ENCODE assay signal across 9 mouse cellular contexts in the genomic region with DNA sequence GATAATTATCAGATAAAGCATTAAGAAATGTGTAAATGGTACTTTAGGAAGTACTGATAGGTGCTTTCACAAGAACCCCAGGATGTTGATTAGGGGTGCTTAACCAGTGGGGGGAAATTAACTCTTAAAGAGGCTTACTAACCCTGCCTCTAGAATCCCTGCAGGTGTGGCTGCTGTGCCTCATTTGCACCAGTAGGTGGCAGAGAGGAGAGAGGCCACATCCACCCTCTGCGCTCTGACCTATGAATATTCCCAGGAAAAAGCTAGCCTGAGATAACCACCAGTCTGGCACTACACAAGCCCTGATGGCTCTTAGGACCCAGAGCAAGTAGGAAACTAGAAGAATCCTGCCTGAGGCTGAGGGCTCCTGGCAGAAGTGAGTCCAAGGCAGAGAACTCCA. TPM values are rescaled to one million over a fixed set of nuclear protein-coding genes. Genes with fewer than 3 reads are reported as not detected.
A peak's percentile ranks its signal among the peaks of the same experiment; 100 is the strongest.
DNase-seq lines count a peak whose midpoint lies in the region; ATAC-seq and TF ChIP-seq lines count a peak whose summit lies in the region.
"Had no signal": no experiment of that assay in that cellular context is flagged by ENCODE, and none has a peak within 500 bp of the region (broad histone marks: within the 10 kb centered on the region; RNA-seq: fewer than 3 reads in every experiment).

No protein-coding gene starts in this region.

- peaks cover 12% of the 10 kb centered on the region for H3K36me3 ChIP-seq in E14TG2a.4 (ENCODE audit: insufficient read depth, low read length)
- H3K36me3 ChIP-seq in liver, embryonic 13.5 days: peaks cover 96% of the 10 kb centered on the region

- H3K9me3 ChIP-seq in E14TG2a.4 (ENCODE audit: low read length): no peaks in the 10 kb centered on the region
- H3K9me3 ChIP-seq in liver, embryonic 13.5 days (replicated peaks): peaks cover 3% of the 10 kb centered on the region; the same call in 1 of the 2 replicates

- no peak overlapping the region for H3K9ac ChIP-seq in liver, embryonic 13.5 days

- no peak overlapping the region for H3K4me2 ChIP-seq in liver, embryonic 13.5 days

- 0 out of 2 replicates have a peak, but pooled peaks have one; percentile 22 for ATAC-seq in liver, embryonic 13.5 days (ENCODE audit: low read depth)

- TF ChIP-seq CTCF in E14TG2a.4 (conservative IDR thresholded peaks at IDR 0.05; ENCODE audit: low read length): peak; percentile 48

- 33% methylated on average over 1 of the region's 1 CpGs for WGBS in liver, embryonic 13.5 days (ENCODE audit: insufficient replicate concordance)

- H3K27me3 ChIP-seq in E14TG2a.4 (ENCODE audit: insufficient read depth, low read length): no peaks in the 10 kb centered on the region
- no peaks in the 10 kb centered on the region for H3K27me3 ChIP-seq in liver, embryonic 13.5 days

- H3K27ac ChIP-seq in liver, embryonic 13.5 days: no peak overlapping the region

- peak; percentile 53 for DNase-seq in heart, postnatal 4 days
- DNase-seq in heart, adult 9 months (ENCODE audit: low spot score in 2 of 2): no peak
- DNase-seq in cerebellum, postnatal 10 days: peak; percentile 63 to 72
- DNase-seq in liver, embryonic 13.5 days: no peak
- DNase-seq in thymus, postnatal 0 days (ENCODE audit: low spot score): peak; percentile 33
- no peak for DNase-seq in gastrocnemius, adult 8-10 months (ENCODE audit: low spot score in 2 of 2)
- no peak for DNase-seq in urinary bladder, postnatal 10 days (ENCODE audit: low spot score)

- H3K4me3 ChIP-seq in E14TG2a.4 (replicated peaks; ENCODE audit: low read length): no peak overlapping the region
- no peak overlapping the region for H3K4me3 ChIP-seq in liver, embryonic 13.5 days (replicated peaks)

- H3K4me1 ChIP-seq in E14TG2a.4 (replicated peaks; ENCODE audit: low read depth, low read length): peaks cover 7% of the 10 kb centered on the region
- H3K4me1 ChIP-seq in liver, embryonic 13.5 days (replicated peaks): 0 out of 2 replicates have a peak, but pooled peaks cover 2% of the 10 kb centered on the region

RNA-seq across cellular contexts. Expression of a gene that starts 30.4 kb away (rescaled TPM):
- under 1 TPM in 1 of 2 experiments, not detected in 1; 0.26 TPM for total RNA-seq in heart, postnatal 4 days (2021)
- 0.15 TPM in 1 of 2 replicates, not detected in the other for polyA plus RNA-seq in liver, embryonic 13.5 days (2015; fragmentation: Nextera tagmentation; extraction: Ambion mirVana)
- polyA plus RNA-seq in thymus, postnatal 0 days (2015; fragmentation: Nextera tagmentation; extraction: Ambion mirVana): 0.10 and 0.24 TPM in 2 replicates
- not detected for total RNA-seq in gastrocnemius, adult 8-10 months (2022)
- total RNA-seq: layer of hippocampus, postnatal 25 days had no signal

RNA-seq across cellular contexts. Expression of a gene that starts 49.3 kb away (rescaled TPM):
- total RNA-seq in heart, postnatal 4 days (2021): 1 to 10 TPM; 7.2 to 8.0 TPM
- 30.1 and 43.5 TPM in 2 replicates for polyA plus RNA-seq in liver, embryonic 13.5 days (2015; fragmentation: Nextera tagmentation; extraction: Ambion mirVana)
- 34.0 and 35.4 TPM in 2 replicates for polyA plus RNA-seq in thymus, postnatal 0 days (2015; fragmentation: Nextera tagmentation; extraction: Ambion mirVana)
- 1 to 10 TPM; 3.0 to 3.6 (median 3.3) TPM for total RNA-seq in gastrocnemius, adult 8-10 months (2022)

RNA-seq across cellular contexts. Expression of a gene that starts 49.3 kb away (rescaled TPM):
- 10 to 100 TPM; 45.0 to 59.6 TPM for total RNA-seq in heart, postnatal 4 days (2021)
- polyA plus RNA-seq in liver, embryonic 13.5 days (2015; fragmentation: Nextera tagmentation; extraction: Ambion mirVana): 129 and 141 TPM in 2 replicates
- polyA plus RNA-seq in thymus, postnatal 0 days (2015; fragmentation: Nextera tagmentation; extraction: Ambion mirVana): 22.8 and 25.0 TPM in 2 replicates
- total RNA-seq in gastrocnemius, adult 8-10 months (2022): 10 to 100 TPM in 2 of 4 experiments, 1 to 10 TPM in 2; 4.3 to 13.2 (median 9.9) TPM

Comparison
In these comparisons a context has a peak if more than half of its experiments do, and no peak if none do; other contexts are left out.
1. DNase-seq: peak in heart, postnatal 4 days (single experiment), cerebellum, postnatal 10 days (2 of 2) and thymus, postnatal 0 days (single experiment); none in heart, adult 9 months (0 of 2), liver, embryonic 13.5 days (single experiment), gastrocnemius, adult 8-10 months (0 of 2) and urinary bladder, postnatal 10 days (single experiment).